Mouse (Mus musculus): ENCODE results near the gene Dock1.

- TF ChIP-seq GATA1 (IDR thresholded peaks at IDR 0.05; ENCODE audit: borderline replicate concordance, low read length): no peak
- no peak for TF ChIP-seq FLI1 (IDR thresholded peaks at IDR 0.05; ENCODE audit: low read length)
Observed at GRCm38 (mm10) chr7:135049416-135049815, 379.0 kb downstream of the Dock1 start.
